Mouse (Mus musculus): Measurements from ENCODE around the gene Rnf157.

DNA sequence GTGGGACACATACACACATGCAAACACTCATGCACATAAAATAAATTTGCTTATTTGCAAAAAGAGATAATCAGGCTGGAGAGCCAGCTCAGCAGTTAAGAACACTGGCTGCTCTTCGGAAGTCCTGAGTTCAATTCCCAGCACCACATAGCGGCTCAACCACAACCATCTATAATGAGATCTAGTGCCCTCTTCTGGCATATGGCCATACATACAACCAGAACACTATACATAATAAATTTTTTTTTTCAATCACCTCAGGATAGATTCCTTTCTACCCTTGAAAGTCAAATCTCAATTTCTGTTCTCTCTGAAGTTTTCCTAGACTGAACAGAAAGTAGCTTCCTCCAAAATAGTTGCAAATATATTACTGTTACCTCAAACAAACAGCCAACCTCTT lies 107.4 kb downstream of the Rnf157 start:
- TF ChIP-seq CTCF (IDR thresholded peaks at IDR 0.05; ENCODE audit: low read depth) = no peak
- TF ChIP-seq EP300 (IDR thresholded peaks at IDR 0.05; ENCODE audit: low read depth) = no peak
